Mouse (Mus musculus) spleen, embryonic (tissue): ENCODE measurements around the gene Slc35a3.

ENCODE experiments used
- CTCF ChIA-PET: fragments of 350-600 bp; sonication (Branson Sonifier 250); formaldehyde crosslinking; loops from one replicate; lab custom pipeline; 2022; lab: Charles Lee

The Slc35a3 gene

DNA sequence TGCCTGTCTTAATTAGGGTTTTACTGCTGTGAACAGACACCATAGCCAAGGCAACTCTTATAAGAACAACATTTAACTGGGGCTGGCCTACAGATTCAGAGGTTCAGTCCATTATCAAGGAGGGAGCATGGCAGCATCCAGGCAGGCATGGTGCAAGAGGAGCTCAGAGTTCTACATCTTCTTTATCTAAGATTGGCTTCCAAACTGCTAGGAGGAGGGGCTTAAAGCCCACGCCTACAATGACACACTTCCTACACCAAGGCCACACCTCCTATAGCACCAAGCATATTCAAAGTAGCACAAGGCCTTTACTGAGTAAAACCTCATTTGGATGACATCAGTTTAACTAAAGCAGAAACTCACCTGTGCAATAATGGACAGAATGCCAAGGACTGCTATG, 72.6 kb downstream of the Slc35a3 start:
- CTCF ChIA-PET = no interaction called here

DNA sequence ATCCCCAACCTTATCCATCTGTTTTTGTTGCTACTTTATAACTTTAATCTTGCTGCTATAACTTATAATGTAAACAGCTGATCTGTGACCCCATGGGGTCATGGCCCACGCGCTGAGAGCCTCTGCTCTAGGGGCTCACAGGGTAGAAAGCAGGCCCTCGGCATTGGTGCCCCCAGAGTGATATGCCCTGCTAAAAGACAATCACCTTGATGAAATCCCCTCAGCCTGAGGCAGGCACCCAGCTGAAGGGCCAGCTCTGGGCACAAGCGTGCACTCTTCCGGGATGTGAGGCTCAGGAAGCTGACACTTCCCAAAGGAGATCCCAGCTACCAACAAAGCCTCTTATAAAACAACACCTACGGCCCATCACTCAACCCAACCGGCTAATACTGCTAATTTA, 74.1 kb downstream of the Slc35a3 start:
- CTCF ChIA-PET = no interaction called here

DNA sequence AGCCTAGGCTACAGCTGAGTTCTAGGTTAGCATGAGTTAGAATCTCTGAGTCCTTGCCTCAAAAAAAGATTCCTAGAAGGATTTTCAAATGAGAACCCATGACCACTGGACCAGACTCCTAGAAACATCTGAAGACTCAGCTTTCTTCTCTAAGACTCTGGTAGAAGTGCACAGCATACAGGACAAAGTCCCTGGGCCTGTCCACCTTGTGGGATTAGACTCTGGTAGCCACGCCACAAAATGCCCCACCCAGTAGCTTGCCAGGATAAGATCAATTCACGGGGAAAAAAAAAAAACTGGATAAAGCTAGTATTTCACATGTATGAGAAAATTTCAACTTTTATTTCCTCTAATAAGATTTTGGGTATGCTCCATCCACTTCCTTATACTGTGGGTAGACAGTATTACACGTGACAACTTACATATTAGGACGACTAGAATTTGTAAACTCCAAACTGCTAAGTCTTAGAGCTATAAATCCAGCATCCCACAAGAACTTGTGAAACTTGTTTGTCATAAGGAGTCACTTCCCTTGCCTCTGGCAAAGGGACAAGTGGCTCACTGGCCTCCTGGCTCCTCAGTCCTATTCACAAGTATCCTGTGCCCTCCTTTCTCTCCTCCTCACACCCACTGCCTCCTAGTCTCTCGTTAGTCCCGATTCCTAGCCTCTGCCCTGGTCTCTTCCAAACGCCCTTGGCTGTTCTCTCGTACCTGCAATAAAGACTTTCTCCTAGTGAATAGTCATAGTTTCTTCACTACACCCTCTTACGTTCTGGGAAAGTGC, 74.7 kb downstream of the Slc35a3 start:
- CTCF ChIA-PET = no interaction called here

DNA sequence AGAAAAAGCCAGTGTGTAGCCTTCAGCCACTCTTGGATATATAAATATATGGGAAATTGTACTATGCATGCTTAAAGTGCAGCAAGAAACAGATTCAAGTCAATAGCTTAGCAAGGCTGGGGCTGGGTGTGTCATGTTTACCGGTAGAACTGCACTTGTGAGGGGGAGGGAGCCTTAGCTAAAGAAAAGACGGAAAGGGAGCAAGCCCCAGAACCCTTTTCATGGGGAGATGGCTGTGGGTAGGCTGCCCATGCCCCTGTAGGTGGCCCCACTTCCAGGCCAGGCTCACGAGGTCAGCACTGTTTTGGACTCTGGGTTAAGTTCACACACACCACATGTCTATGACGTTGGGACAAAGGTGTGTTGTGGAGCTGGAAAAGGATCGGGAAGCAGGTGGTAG, 76.8 kb downstream of the Slc35a3 start:
- CTCF ChIA-PET = interaction anchor here (0.6 kb wide), 1 partner anchor 336 kb away, joined by 3 read pairs; no protein-coding TSS in a partner anchor

DNA sequence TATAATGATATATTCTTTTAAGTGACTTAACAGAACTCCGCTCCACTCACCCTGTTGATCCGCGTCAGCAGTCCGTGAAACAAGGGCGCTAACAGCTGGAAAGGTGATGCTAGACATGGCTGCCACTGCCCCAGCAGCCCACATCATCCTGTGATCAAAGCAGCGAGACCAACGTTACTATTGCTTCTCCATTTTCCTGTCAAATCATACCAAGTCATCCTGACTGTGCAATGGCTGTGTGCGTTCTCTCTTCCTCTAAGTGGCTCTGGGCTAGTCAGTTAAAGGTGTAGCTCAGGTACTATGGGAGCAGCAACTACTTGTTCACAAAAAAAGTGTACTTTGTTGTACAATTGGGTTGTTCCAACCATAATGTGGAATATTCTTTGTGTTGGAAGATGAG, 77.8 kb downstream of the Slc35a3 start:
- CTCF ChIA-PET = no interaction called here

DNA sequence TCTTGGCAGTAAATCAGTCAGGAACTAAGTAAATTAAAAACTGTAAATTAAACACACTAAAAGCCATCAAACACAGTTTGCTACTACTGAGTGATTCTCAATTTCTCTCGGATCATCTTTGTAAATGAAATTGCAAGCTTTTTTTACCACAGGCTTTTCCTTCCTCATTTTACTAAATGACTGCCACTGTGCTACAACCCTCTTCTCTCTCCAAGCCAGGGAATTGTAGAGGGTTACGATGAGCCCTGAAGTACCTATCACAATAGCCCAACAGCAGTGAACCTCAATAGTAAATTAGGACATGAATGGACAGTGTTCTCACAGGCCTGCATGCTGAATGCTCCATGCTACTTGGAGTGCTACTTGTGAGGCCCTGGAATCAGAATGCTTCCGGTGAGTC, 78.5 kb downstream of the Slc35a3 start:
- CTCF ChIA-PET = no interaction called here

DNA sequence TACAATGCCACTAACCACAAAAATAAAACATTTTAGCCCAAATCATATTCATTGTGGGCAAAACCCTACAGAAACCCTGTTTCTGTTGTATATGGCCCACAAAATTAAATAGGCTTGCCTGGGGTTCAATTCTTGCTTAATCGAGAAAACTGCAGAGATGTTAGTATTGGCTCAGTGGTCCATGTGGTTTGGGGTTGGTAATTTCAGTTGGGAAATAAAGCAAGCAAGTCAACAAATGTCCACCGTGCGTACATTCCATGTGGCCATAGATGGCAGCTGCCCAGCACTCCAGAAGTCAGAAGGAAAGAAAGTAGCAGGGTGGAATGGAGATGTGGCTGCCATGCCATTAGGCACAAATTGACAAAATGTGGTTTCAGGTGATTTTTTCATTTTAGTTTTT, 79.7 kb downstream of the Slc35a3 start:
- CTCF ChIA-PET = no interaction called here

DNA sequence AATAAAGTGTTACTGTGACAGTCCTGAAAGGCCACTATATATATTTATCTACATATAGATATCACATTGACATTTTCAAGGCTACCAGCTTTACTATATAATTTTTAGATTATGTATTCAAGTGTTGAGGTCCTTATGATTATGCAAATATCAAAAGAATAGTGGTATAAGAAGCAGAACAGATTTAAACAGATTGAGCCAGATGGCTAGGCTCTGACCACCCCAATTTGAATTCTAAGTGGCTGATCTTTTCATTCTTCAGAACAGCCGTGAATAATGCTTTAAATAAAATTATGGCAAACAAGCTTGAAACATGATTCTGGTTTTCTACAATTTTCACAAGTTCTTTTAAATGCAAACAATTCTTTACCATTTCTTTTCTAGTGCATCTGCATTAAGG, 81.2 kb downstream of the Slc35a3 start:
- CTCF ChIA-PET = no interaction called here

DNA sequence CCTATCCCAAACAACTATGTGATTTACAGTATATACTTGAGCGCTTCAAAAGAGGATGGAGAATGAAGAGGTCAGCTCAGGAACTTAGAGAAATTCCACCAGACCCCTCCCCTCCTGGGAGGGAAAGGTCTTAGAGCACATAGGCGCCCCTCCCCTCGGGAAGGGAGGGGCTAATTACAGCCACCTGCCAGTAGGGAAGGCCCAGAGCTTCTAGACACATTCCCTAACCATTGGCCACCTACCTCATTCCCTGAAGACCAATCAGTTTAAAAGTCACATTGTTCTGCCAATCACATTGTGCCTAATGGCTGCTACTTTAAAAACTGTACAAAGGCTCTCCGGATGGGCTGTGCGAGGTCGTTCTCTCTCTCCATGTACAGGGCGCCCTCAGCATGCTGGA, 90.0 kb downstream of the Slc35a3 start:
- CTCF ChIA-PET = no interaction called here

DNA sequence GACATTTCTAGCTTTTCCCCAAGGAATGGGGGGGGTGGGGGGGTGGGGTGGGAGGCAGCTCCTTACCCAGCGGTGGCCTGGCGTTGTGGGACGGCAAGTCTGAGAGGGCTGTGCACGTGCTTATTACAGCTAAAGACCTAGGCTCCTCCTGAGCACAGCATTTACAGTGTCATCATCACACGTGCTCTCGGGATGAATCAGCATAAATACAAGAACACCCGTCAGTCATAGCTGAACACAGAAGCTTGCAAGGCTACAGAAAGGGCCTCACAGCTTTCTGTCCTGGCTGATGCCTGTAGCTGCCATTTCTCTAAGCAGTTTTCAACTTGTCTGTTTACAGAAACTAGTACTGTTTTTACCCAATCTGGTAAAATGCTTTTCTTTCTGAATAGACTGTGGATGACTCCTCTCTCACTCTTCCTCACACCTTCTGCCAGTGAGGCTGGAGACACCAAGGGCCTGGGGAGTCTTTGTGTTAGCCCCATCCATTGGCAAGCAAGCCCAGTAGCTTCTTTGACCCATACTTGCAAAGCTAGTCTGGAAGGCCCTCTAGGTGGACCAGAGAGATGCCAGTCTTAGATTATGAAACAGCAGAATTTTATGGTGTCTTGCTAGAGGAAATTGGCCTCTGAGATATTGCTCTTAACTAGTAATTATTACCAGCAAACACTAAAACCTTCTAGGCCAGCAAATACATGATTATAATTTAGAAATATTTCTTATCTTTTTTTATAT, 91.8 kb downstream of the Slc35a3 start:
- CTCF ChIA-PET = interaction anchor here (0.6 kb wide), 1 partner anchor 115 kb away, joined by 3 read pairs; no protein-coding TSS in a partner anchor
